Mouse (Mus musculus): Measurements from ENCODE around the gene Ddx31.

Gene Ddx31

GRCm38 (mm10) chr2:28912961-28913360 is 72.8 kb downstream of the Ddx31 start:
- DNase-seq: no peak

DNA sequence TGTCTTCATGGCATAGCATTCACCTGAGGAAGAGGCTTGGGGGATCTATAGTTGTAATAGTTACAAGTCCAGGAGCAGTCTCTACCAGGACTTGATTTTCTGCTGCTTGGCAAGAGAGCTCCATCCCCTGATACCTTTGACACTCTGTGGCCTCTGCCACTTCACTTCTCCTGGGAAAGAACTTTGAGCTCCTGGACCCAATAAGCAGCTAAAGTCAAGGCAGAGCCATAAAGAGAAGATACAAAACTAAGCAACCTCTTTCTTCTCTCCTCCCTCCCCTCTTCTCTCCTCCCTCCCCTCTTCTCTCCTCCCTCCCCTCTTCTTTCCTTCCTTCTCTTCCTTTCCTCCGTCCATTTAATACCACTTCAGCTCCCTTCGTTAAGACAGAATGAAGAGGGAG is 73.9 kb downstream of the Ddx31 start:
- no peak for DNase-seq

DNA sequence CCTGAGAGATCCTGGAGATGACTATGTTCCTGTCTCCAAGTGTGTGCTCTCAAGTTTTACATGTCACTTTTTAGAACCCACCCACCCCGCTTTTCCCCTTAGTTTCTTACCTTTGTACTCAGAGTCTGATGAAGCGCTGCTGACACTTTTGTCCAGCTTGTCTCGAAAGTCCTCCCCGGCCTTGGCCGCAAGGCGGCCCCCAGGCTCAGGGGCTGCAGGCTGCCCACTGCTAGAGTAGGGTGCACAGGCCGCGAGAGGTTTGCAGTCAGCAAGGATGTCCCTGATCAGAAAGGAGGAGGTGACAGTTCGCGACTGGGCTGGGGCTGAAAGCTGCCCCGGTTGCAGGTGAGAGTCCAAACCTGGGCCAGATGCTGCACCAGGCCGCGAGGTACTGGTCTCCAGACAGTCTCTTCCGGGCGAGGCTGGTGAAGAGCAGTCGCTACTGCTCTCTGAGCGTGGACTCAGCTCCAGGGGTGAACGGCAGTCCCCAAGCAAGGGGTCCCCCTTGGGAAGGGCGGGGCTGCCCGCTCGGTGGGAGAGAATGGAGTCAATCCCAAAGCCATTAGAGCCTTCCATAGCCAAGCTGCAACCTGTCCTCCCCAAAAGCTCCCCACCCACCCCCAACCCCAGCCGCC is 75.0 kb downstream of the Ddx31 start:
- no peak for DNase-seq

GRCm38 (mm10) chr2:28915768-28916512 is 75.7 kb downstream of the Ddx31 start:
- DNase-seq: peak; percentile 82

DNA sequence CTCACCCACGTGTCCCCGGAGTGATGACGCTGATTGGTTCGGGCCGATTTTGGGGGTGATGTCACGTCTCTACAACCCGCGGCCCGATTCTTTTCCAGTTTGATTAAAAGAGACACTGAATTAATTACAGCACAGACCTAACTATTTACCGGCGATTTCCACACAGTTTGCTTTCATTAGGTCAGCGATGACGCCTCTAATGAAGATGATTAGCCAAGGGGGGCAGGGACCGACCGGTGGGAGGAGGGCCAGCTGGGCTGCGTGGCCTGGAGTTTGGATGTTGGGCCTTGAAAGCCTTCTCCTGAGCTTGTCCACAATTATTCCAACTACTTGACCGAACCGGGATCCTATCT is 76.3 kb downstream of the Ddx31 start, which contains the start of gene Barhl1:
Gene Barhl1 (minus strand): TSS at position 156 of the 353 bp plus-strand sequence.
- no peak for DNase-seq

DNA sequence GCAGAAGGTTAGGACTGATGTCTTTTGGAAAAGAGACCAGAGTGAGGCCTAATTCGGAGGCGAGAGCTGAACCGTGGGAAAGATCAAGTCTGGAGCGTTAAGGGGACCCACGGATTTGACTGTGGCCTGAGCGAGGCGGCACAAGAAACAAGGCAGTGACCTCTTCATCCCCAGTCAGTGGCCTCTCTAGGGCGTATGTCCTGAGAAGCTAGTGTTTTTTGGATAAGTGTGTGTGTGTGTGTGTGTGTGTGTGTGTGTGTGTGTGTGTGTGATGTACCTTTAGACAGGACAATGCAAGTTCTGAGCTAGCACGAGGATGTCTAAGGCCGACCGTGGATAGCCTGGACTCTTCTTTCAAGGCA is 76.9 kb downstream of the Ddx31 start:
- DNase-seq: no peak

DNA sequence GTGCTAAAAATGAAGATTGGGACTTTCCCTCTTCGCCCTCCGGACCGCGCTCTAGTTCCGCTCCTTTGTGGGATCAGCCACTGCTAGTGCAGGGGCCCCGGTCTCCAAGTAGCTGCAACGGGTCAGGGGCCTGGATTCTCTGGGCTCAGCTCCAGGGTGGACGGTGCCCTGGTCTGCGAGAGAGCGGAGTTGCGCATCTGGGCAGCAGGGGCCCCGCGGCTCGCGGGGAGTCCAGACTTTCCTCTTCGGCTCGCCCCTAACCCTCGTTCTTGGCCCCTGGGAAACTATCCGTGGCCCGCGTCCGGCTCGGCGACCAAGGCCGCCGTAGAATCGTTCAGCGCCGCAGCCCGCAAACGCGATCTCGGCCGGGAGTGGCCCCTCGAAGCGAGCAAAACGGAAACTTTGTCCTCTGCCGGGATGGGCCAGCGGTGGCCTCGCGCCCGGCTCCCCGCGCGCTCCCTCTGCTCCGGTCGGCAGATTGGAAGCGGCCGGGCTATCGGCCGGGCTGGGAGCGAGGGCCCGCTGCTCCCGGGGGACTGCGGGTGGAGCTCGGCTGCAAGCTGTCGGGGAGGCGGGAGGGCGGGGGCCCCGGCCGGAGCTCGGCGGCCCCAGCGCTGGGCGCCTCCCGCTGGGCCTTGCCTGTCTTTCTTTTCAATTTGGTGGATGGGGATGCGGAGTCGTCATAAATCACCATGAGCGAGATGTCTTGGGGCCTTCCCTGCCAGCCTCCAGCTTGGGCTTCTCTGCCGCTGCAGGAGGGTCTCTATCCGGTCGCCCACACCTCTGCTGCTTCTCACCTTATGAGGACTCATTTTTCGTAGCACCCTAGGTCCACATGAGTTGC is 77.5 kb downstream of the Ddx31 start:
- no peak for DNase-seq

DNA sequence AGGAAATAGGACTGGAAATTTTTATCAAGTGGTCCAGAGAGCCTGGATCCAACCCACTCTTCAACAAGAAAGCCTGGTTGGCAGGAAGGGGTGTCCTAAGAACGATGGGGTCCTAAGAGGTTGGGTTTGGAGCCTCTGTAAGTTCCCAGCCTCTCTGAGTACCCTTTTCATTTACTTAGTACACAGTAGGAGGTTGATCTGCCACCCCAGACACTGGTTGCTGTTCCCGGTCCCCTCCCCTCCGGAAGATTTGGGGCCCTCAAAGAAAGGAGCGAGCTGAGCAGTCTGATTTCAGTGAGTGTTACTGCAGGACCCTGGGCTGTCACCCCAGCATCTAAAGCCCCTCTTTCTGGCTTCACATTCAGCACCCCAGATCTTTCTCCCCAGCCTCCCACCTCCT is 78.8 kb downstream of the Ddx31 start:
- no peak for DNase-seq

DNA sequence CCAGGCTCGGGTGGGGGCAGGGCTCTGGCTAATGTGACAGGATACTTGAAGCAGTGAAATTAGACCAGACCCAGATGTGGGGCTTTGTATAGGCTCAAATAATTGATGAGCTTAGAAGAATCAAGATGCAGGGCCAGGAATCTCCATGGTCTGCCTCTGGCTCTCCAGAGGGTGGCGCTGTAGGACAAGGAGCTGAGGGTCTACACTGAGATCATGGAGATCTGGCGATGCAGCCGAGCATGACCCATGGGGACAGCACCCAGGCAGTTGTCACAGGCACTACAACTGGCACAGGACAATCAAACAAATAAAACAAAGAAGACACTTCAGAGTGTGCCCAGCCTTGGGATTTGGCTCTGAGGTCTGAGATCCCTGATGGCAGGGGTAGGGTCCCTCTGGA is 83.7 kb downstream of the Ddx31 start:
- DNase-seq: peak; percentile 67

GRCm38 (mm10) chr2:28930571-28930970 is 90.4 kb downstream of the Ddx31 start:
- no peak for DNase-seq

DNA sequence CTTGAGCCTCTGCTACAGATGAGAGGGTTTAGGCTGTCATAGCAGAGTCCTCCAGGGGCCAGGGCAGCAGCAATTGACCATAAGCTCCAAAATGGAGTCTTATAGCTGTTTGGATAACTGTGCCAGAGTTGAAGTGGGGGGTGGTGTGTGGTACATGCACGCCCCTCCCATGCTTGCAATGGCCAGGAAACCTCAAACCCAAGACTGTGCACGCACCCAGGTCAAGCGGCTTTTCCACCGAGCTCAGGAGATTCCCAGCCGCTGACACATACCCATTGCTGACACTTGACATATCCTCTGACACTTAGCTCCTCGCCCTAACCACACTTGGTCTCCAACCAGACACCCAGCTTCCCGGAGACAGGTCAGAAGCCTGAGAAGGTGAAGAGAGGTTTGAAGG is 98.8 kb downstream of the Ddx31 start:
- DNase-seq: no peak

- DNase-seq: no peak
Observed at GRCm38 (mm10) chr2:28943666-28944516, 103.7 kb downstream of the Ddx31 start.

DNA sequence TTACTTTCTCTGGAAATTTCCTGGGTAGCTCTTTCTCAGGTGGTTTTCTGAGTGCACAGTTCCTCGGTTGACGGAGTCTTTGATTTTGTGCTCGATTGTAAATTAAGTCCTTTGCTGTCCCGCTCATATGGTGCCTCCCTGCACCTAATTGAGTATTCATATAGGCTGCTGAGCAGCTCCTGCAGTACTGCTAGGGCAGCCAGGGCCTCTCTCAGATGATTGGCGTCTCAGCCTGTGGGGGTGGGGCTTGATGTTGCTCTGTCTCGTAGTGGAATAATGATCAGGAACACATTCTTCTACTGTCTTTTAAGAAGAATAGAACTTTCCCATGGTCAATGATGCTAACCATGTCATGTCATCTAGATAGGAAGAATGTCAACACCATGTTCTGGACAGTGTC is 105.2 kb downstream of the Ddx31 start:
- no peak for DNase-seq

GRCm38 (mm10) chr2:28946312-28946711 is 106.1 kb downstream of the Ddx31 start:
- DNase-seq: no peak

- DNase-seq: no peak
Observed at GRCm38 (mm10) chr2:28952981-28953380, 112.8 kb downstream of the Ddx31 start.

DNA sequence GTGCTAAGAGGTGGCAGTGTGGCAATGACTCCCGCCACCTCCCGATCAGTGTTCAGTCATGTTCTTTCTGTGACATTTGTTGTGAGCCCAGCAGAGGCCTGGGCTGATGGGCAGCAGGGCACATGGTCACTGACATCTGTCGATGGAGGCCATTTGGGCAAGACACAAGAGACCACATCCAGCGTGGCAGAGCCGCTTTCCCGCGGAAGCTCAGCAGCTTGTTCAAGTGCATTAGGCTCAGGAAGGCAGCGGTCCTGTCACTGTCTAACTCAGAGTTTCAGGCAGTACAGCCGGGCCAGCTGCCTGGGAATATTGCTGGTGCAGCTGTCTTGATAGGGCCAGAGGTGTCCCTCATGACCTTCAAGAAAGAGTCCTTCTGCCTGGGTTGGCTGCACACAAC is 114.4 kb downstream of the Ddx31 start:
- no peak for DNase-seq
